Comparison of ENCODE assay signal across 7 mouse cellular contexts in genomic region chr2:163685761-163686200, GRCm38 (mm10). TPM values are rescaled to one million over a fixed set of nuclear protein-coding genes. Genes with fewer than 3 reads are reported as not detected.
A peak's percentile ranks its signal among the peaks of the same experiment; 100 is the strongest.
DNase-seq lines count a peak whose midpoint lies in the region; ATAC-seq and TF ChIP-seq lines count a peak whose summit lies in the region.

No protein-coding gene starts in this region.

- H3K4me1 ChIP-seq in embryonic fibroblast, embryonic 13.5 days (ENCODE audit: control insufficient read depth, insufficient read depth, low read length) = 0 out of 2 replicates have a peak, but pooled peaks cover 2% of the 10 kb centered on the region
- peaks cover 40% of the 10 kb centered on the region for H3K4me1 ChIP-seq in intestine, embryonic 14.5 days (replicated peaks; ENCODE audit: control insufficient read depth, insufficient read depth, low read length)

- DNase-seq in right cerebral cortex, adult 18-20 months = peak; percentile 76
- DNase-seq in right cerebral cortex, postnatal 4 days = no peak
- DNase-seq in intestine, embryonic 14.5 days (ENCODE audit: low spot score) = no peak
- peak; percentile 54 to 81 for DNase-seq in left cerebral cortex, adult 8-10 months (ENCODE audit: low spot score in 2 of 2)
- DNase-seq in right cerebral cortex, postnatal 10 days (ENCODE audit: low spot score in 2 of 2) = peak; percentile 40 to 42
- no peak for DNase-seq in spleen, postnatal 14 days (ENCODE audit: low spot score in 2 of 2)

- H3K27me3 ChIP-seq in intestine, embryonic 14.5 days (replicated peaks; ENCODE audit: control insufficient read depth, insufficient read depth, low read length) = no peaks in the 10 kb centered on the region

- 0 out of 2 replicates have a peak, but pooled peaks have one; percentile 40 for ATAC-seq in intestine, embryonic 14.5 days (replicated peaks; ENCODE audit: low FRiP score, low TSS enrichment, low read depth)

- peak overlapping the region; percentile 44 for H3K27ac ChIP-seq in embryonic fibroblast, embryonic 13.5 days (ENCODE audit: insufficient read depth, low read length)
- peak overlapping the region; percentile 4; the same call in 1 of the 2 replicates for H3K27ac ChIP-seq in intestine, embryonic 14.5 days (ENCODE audit: low read depth)

- TF ChIP-seq CTCF in embryonic fibroblast, embryonic 13.5 days (IDR thresholded peaks at IDR 0.05; ENCODE audit: borderline replicate concordance, insufficient read depth, low read length) = no peak

- H3K9me3 ChIP-seq in intestine, embryonic 14.5 days (ENCODE audit: control insufficient read depth, low read length) = no peaks in the 10 kb centered on the region

- no peak overlapping the region for H3K9ac ChIP-seq in intestine, embryonic 14.5 days (ENCODE audit: low read length)

- H3K36me3 ChIP-seq in intestine, embryonic 14.5 days (ENCODE audit: control insufficient read depth, insufficient read depth, low read length) = no peaks in the 10 kb centered on the region

- no peak overlapping the region for H3K4me3 ChIP-seq in embryonic fibroblast, embryonic 13.5 days (ENCODE audit: insufficient read depth, low read length)
- H3K4me3 ChIP-seq in intestine, embryonic 14.5 days (ENCODE audit: low read depth, low read length) = no peak overlapping the region

- 22% methylated on average over 6 of the region's 6 CpGs for WGBS in intestine, embryonic 14.5 days

- peak overlapping the region; percentile 5; the same call in 1 of the 2 replicates for H3K4me2 ChIP-seq in intestine, embryonic 14.5 days (ENCODE audit: low read length)

- TF ChIP-seq POLR2A in embryonic fibroblast, embryonic 13.5 days (IDR thresholded peaks at IDR 0.05; ENCODE audit: low read depth, low read length) = no peak

RNA-seq across cellular contexts. Expression of gene Pkig, which starts 27.6 kb away (rescaled TPM):
- polyA plus RNA-seq in embryonic fibroblast, embryonic 13.5 days (2011; ENCODE audit: insufficient read length, low read depth, missing spikeins) = 33.6 and 39.7 TPM in 2 replicates
- 130 and 131 TPM in 2 replicates for polyA plus RNA-seq in intestine, embryonic 14.5 days (2014; fragmentation: Nextera tagmentation; extraction: Ambion mirVana)
- 100 to 1,000 TPM; 112 to 128 (median 121) TPM for total RNA-seq in left cerebral cortex, adult 8-10 months (2022)

RNA-seq across cellular contexts. Expression of gene Serinc3, which starts 40.9 kb away (rescaled TPM):
- 262 and 294 TPM in 2 replicates for polyA plus RNA-seq in embryonic fibroblast, embryonic 13.5 days (2011; ENCODE audit: insufficient read length, low read depth, missing spikeins)
- polyA plus RNA-seq in intestine, embryonic 14.5 days (2014; fragmentation: Nextera tagmentation; extraction: Ambion mirVana) = 54.3 and 60.7 TPM in 2 replicates
- 100 to 1,000 TPM; 225 to 241 (median 233) TPM for total RNA-seq in left cerebral cortex, adult 8-10 months (2022)

Comparison
In these comparisons a context has a peak if more than half of its experiments do, and no peak if none do; other contexts are left out.
1. DNase-seq: peak in right cerebral cortex, adult 18-20 months (single experiment), left cerebral cortex, adult 8-10 months (2 of 2) and right cerebral cortex, postnatal 10 days (2 of 2); none in right cerebral cortex, postnatal 4 days (single experiment), intestine, embryonic 14.5 days (single experiment) and spleen, postnatal 14 days (0 of 2).